Mouse (Mus musculus): ENCODE results near the gene Tfrc.
"Not testable (repeated sequence)": the region's sequence is repeated elsewhere in the genome, so short reads cannot be mapped to it uniquely, and the experiment has no call there.

The Tfrc gene

GRCm38 (mm10) chr16:32613269-32613834 is 4.6 kb downstream of the Tfrc start:
- DNase-seq, result no peak

GRCm38 (mm10) chr16:32614047-32614446 is 5.3 kb downstream of the Tfrc start:
- peak; percentile 21 for DNase-seq

DNA sequence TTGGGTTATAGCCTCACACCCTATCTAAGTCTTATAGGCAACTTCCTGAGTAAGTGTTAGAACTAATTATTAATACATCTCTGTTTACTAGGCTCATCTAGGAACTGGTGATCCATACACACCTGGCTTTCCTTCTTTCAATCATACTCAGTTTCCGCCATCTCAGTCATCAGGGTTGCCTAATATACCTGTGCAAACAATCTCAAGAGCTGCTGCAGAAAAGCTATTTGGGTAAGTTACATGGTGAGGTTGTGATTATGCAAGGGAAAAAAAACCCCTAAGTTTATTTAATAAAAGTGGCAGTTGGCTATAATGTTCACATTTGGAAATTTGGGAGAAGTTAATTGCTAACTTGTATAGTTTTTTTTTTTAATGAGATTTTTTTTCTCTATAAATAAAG is 10.2 kb downstream of the Tfrc start:
- no peak for DNase-seq

DNA sequence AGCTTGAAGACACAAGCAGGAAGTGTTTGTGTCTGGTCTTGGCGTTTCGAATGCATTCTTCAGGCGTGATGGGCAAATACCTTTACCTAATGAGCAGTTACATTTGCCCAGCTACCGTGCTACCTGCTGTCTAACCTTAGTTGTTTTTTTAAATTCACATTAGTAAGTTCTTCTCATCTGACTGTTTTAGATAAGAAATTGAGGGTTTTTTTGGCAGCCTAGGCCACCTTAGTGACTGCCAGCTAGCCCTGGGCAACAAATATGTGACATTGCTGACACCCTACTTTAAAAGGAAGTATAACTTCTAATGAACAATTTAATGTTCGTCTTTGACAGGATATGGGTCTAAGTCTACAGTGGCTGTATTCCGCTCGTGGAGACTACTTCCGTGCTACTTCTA is 19.4 kb downstream of the Tfrc start:
- DNase-seq, result no peak

GRCm38 (mm10) chr16:32632328-32632824 is 23.7 kb downstream of the Tfrc start:
- DNase-seq, result no peak

DNA sequence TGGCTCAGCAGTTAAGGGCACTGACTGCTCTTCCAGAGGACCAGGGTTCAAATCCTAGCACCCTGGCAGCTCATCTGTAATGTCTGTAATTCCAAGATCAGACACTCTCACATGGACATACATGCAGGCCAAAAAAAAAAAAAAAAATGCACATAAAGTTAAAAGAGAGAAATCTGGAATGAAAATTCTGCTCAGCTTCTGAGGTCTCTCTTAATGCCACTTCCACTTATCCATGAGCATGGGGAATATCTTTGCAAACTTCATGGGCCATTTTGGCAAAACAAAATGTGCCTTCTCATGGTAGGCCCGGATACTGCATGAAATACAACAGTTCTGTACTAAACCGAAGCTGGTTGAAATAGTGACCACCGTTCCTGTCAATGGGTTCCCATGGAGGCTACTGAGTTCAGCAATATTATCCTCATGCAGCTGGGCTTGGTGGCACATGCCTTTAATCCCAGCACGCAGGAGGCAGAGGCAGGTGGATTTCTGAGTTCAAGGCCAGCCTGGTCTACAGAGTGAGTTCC is 24.8 kb downstream of the Tfrc start:
- DNase-seq, result no peak

DNA sequence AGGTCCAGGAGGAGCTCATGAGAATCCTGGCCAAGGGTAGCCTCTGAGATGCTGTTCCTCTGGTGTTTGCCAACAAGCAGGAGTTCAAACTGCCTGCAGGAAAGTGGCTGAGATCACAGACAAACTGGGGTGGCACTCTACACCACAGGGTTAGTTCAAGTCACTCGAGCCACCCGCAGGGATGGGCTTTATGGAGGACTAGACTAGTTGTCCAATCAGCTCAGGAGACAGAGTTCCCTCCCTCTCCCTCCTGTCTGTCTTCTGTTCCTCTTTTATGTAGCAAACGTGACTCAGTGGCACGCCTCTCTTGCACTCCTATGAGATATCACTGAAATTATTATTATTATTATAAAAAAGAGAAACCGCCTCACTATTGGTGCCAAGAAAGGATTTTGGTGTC is 25.5 kb downstream of the Tfrc start:
- no peak for DNase-seq

DNA sequence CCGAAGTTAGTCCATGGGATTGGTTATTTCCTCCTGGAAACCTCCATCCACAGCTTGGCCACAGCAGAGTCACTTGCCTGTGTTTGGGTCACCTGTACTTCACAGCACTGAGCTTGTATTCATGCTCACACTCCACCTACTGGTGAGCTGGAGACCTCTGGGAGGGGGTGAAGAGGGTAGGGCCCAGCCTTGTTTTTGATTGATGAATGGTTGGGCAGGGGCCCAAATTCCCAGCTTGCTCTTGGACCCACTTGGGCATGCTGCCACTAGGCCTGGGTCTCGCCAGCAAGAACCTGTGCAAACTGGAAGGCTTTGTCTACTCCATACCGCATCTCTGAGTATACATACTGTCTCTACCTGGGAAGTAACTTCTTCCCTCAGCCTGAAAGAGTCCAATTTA is 26.6 kb downstream of the Tfrc start:
- no peak for DNase-seq

DNA sequence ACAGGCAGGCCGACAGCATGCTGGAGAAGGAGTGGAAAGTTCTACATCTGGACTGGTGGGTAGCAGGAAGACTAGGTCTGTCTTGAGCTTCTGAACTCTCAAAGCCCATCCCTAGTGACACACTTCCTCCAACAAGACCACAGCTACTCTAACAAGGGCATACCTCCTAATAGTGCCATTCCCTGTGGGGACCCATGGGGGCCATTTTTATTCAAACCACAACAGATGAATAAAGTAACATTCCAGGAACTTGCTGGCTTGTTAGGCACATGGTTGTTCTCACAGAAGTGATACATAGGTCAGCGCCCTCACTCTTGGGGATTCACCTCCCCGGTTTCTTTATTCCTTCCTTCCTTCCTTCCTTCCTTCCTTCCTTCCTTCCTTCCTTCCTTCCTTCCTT is 27.6 kb downstream of the Tfrc start:
- no peak for DNase-seq

- DNase-seq, result no peak
These were observed 28.3 kb downstream of the Tfrc start for GRCm38 (mm10) chr16:32636871-32637521.

- peak; percentile 89 for DNase-seq
These were observed 29.8 kb downstream of the Tfrc start for GRCm38 (mm10) chr16:32638476-32638875.

- DNase-seq, result no peak
These were observed 31.4 kb downstream of the Tfrc start for GRCm38 (mm10) chr16:32640096-32640495.

GRCm38 (mm10) chr16:32640683-32641082 is 32.0 kb downstream of the Tfrc start:
- not testable (repeated sequence) for DNase-seq

DNA sequence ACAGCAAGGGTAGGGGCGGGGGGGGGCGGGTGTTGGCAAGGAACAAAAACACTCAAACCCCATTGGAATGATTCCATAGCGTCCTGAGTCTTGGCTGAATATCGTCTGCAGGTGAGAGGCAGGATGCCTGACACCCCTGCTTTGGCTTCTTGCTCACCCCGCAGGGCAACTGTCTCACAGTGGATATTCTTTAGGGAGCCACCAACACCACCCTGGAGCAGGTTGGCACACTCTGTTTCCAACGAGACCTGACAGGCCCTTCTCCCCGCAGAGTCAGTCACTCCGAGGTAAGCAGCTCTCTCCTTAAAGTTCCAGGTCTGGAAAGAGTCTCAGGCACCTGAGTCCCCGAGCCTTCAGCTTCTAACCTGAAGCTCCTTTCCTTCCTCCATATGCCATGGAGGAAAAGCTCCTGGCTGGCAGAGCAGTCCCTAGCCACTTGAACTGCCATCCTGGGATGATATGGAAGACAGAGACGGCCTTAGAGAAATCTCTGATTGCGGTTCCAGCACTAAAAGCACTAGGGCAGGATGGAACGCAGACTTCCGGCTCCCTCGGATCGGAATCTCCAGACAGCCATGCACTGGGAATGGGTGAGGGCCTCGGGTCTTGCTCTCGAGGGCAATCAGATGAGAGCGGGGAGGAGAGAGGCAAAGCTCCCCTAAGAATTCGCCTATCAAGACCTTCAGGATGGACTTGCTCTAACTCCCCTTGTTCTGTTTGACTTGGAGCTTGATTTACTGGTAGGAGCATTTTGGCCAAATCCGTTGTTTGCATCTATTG is 32.9 kb downstream of the Tfrc start:
- no peak for DNase-seq

GRCm38 (mm10) chr16:32642280-32642679 is 33.6 kb downstream of the Tfrc start:
- DNase-seq, result peak; percentile 46

GRCm38 (mm10) chr16:32643661-32644061 is 34.9 kb downstream of the Tfrc start, which contains the start of gene Tnk2:
Gene Tnk2 (plus strand): TSS chr16:32643874.
- peak; percentile 94 for DNase-seq

- peak; percentile 72 for DNase-seq
These were observed 35.5 kb downstream of the Tfrc start for GRCm38 (mm10) chr16:32644069-32644800.

- no peak for DNase-seq
These were observed 36.1 kb downstream of the Tfrc start for GRCm38 (mm10) chr16:32644801-32645170.

GRCm38 (mm10) chr16:32645361-32645914 is 36.7 kb downstream of the Tfrc start:
- DNase-seq, result peak; percentile 81

DNA sequence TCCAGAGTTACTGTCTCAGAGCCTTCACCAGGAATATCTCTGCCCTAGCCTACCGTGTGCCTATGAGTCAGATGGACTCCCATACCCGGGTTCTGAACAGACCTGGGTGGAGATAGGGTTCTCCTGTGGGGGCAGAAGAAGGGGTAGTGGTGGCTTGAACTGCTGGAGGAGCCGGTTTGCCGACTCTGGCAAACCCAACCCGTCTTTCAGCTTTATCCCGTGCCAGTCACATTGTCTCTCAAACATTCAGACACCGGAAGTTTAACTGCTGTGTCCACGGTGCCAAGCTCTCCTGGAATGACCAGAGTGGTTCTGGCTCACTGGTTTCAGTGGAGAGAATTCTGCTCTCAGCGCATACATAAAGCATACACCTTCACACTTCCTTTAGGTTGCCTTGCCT is 37.3 kb downstream of the Tfrc start:
- no peak for DNase-seq

GRCm38 (mm10) chr16:32647712-32648111 is 39.0 kb downstream of the Tfrc start:
- no peak for DNase-seq

- DNase-seq, result no peak
These were observed 41.7 kb downstream of the Tfrc start for GRCm38 (mm10) chr16:32650461-32650860.

Measured in thymus, postnatal 14 days (tissue).